Mouse (Mus musculus) lung, embryonic 16.5 days (tissue): ENCODE measurements at regions not wholly inside any gene's neighbourhood (a gene's known extent, or its start where the extent isn't known, plus 50 kb on each side); places are given as distances from the start of the nearest gene placed in this dataset.
A peak's percentile ranks its signal among the peaks of the same experiment; 100 is the strongest.

Experiments used
- ATAC-seq: fragments of 200-750 bp; cut with Nextera tagmentation; 2 replicates; pipeline ENCODE4 v1.8.0; 2017; ENCODE audit warnings: low read depth, mild to moderate bottlenecking, moderate library complexity
- H3K27ac ChIP-seq: fragments of 300-500 bp; sonication (generic); 2 replicates; pipeline ENCODE4 v1.5.1; 2014; ENCODE audit warnings: mild to moderate bottlenecking, control low read depth, low read length
- H3K27me3 ChIP-seq: fragments of 300-500 bp; sonication (generic); 2 replicates; pipeline ENCODE4 v1.6.1; 2014; ENCODE audit warnings: low read depth, low read length, mixed read lengths; ENCODE audit not compliant: control insufficient read depth, insufficient read depth
- H3K36me3 ChIP-seq: fragments of 300-500 bp; sonication (generic); 2 replicates; pipeline ENCODE4 v1.6.1; 2014; ENCODE audit warnings: low read length; ENCODE audit not compliant: control insufficient read depth, insufficient read depth
- H3K4me1 ChIP-seq: fragments of 300-500 bp; sonication (generic); replicated peaks from 2 replicates; pipeline ENCODE4 v1.6.1; 2014; ENCODE audit warnings: low read length, mixed read lengths; ENCODE audit not compliant: control insufficient read depth, insufficient read depth
- H3K4me2 ChIP-seq: fragments of 300-500 bp; sonication (generic); 2 replicates; pipeline ENCODE4 v1.6.1; 2014; ENCODE audit warnings: low read depth, low read length, control low read depth
- H3K4me3 ChIP-seq: fragments of 300-500 bp; sonication (generic); 2 replicates; pipeline ENCODE4 v1.5.1; 2014; ENCODE audit warnings: mild to moderate bottlenecking, low read length, control low read depth
- H3K9ac ChIP-seq: fragments of 300-500 bp; sonication (generic); 2 replicates; pipeline ENCODE4 v1.6.1; 2014; ENCODE audit warnings: low read length, control low read depth
- H3K9me3 ChIP-seq: fragments of 300-500 bp; sonication (generic); 2 replicates; pipeline ENCODE4 v1.6.1; 2016; ENCODE audit warnings: low read length; ENCODE audit not compliant: control insufficient read depth
- WGBS: fragments of 180-500 bp; shearing (Covaris S2); extraction: QIAGEN DNeasy Blood & Tissue Kit; methylation state at CpG from one replicate; pipeline ENCODE4 v1.1.7; 2014; 5-methylcytosine and 5-hydroxymethylcytosine counted together

GRCm38 (mm10) chr6:93061741-93062140, 118.4 kb upstream of the Adamts9 start:
- Histone ChIP-seq H3K27ac (no peak overlapping the region), H3K4me3 (no peak overlapping the region), H3K9me3 (no peaks in the 10 kb centered on the region), H3K4me2 (no peak overlapping the region), H3K27me3 (no peaks in the 10 kb centered on the region), H3K36me3 (no peaks in the 10 kb centered on the region), H3K9ac (no peak overlapping the region), H3K4me1 (peaks cover 23% of the 10 kb centered on the region)
- ATAC-seq, result no peak
- 74% methylated on average over 3 of the region's 3 CpGs for WGBS

DNA sequence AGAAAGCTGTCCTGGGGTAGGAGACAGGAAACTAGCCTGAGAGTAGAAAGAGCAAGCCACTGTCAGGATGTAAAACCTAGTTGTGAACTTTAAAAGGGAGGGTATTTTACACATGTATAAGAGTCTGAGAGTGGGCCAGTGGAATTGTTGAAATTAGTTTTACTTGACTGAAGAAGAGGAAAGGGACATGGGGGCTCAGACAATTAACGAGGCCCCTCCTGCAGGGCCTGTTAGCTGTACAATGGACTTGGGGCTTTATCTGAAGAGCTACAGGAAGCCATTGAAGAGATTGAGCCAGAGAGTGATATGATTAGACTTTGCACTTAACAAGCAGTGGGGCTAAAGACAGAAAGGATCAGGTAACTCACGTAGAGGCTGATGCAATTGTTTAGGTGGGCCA, 102.2 kb upstream of the Adamts9 start:
- 66% methylated on average over 2 of the region's 2 CpGs for WGBS
- Histone ChIP-seq H3K9me3 (no peaks in the 10 kb centered on the region), H3K4me1 (no peaks in the 10 kb centered on the region), H3K27me3 (no peaks in the 10 kb centered on the region), H3K4me3 (no peak overlapping the region), H3K36me3 (no peaks in the 10 kb centered on the region), H3K4me2 (no peak overlapping the region), H3K9ac (no peak overlapping the region), H3K27ac (no peak overlapping the region)
- no peak for ATAC-seq

GRCm38 (mm10) chr6:93041041-93041440, 97.7 kb upstream of the Adamts9 start:
- Histone ChIP-seq H3K4me2 (no peak overlapping the region), H3K27ac (no peak overlapping the region), H3K4me1 (no peaks in the 10 kb centered on the region), H3K27me3 (no peaks in the 10 kb centered on the region), H3K4me3 (no peak overlapping the region), H3K36me3 (no peaks in the 10 kb centered on the region), H3K9me3 (0 out of 2 replicates have a peak, but pooled peaks cover 3% of the 10 kb centered on the region), H3K9ac (no peak overlapping the region)
- ATAC-seq, result no peak
- 59% methylated on average over 3 of the region's 3 CpGs for WGBS

- H3K27ac ChIP-seq, result no peak overlapping the region
- H3K4me1 ChIP-seq, result no peaks in the 10 kb centered on the region
- H3K9ac ChIP-seq, result no peak overlapping the region
- H3K4me3 ChIP-seq, result no peak overlapping the region
- H3K4me2 ChIP-seq, result no peak overlapping the region
- no peaks in the 10 kb centered on the region for H3K36me3 ChIP-seq
- no peaks in the 10 kb centered on the region for H3K9me3 ChIP-seq
- WGBS, result 79% methylated on average over 1 of the region's 1 CpGs
- ATAC-seq, result no peak
- H3K27me3 ChIP-seq, result no peaks in the 10 kb centered on the region
Measured at GRCm38 (mm10) chr6:93031812-93032330, 88.6 kb upstream of the Adamts9 start.

DNA sequence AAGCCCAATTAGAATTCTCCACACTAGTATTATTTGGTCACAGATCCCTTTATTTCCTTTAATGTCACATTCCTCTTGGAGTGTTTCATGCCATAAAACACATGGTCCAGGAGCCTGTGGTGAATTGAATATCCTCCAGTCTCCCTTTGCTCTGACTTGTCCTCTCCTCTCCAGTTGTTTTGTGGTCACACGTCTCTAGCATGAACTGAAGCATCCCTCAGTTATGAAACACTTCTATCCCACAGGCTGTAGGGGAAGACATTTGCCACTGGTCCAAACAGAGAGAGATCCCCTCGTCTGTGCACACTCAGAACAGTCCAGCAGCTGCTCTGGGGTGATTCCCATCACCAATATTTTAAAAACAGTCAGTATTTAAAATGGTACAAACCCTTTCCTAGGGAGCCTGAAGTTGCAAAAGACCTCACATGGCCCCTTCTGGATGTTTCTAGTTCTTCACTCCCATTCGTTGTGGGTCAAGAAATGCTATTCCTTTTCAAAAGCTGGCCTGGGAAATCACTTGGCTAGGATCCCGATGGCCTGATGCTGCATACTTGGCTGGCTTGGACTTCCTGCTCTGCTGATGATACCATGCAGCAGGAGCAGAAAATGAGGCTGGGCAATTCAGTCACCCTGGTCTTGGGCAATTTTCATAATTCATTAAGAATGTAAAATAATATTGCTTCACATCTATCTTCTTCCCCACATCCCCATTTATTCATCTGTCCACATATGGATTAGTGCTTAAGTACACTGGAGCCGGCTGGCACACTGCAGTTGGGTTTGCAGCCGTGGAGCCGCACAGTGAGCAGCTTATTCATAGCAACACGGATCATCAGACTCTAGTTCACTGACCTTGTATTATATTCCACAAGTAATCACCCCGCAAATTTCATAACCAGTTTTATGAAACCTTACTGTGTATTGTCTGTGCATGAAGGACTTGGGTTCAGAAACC, 83.1 kb upstream of the Adamts9 start:
- Histone ChIP-seq H3K9me3 (no peaks in the 10 kb centered on the region), H3K9ac (no peak overlapping the region), H3K36me3 (no peaks in the 10 kb centered on the region), H3K27me3 (no peaks in the 10 kb centered on the region), H3K4me1 (peaks cover 3% of the 10 kb centered on the region; the same call in 1 of the 2 replicates), H3K4me3 (no peak overlapping the region), H3K4me2 (peak overlapping the region; percentile 8; the same call in 1 of the 2 replicates), H3K27ac (peak overlapping the region; percentile 76)
- WGBS, result 41% methylated on average over 9 of the region's 9 CpGs
- peak; percentile 95 for ATAC-seq

- Histone ChIP-seq H3K36me3 (no peaks in the 10 kb centered on the region), H3K4me3 (no peak overlapping the region), H3K9ac (no peak overlapping the region), H3K4me2 (no peak overlapping the region), H3K27me3 (no peaks in the 10 kb centered on the region), H3K9me3 (no peaks in the 10 kb centered on the region), H3K4me1 (peaks cover 20% of the 10 kb centered on the region), H3K27ac (peak overlapping the region; percentile 71)
- peak; percentile 88 for ATAC-seq
- WGBS, result 44% methylated on average over 1 of the region's 1 CpGs
Measured at GRCm38 (mm10) chr6:93014534-93014933, 71.2 kb upstream of the Adamts9 start.

- Histone ChIP-seq H3K4me3 (no peak overlapping the region), H3K4me1 (peaks cover 20% of the 10 kb centered on the region), H3K27ac (no peak overlapping the region), H3K27me3 (no peaks in the 10 kb centered on the region), H3K9ac (no peak overlapping the region), H3K4me2 (no peak overlapping the region), H3K36me3 (no peaks in the 10 kb centered on the region), H3K9me3 (no peaks in the 10 kb centered on the region)
- 74% methylated on average over 5 of the region's 5 CpGs for WGBS
- no peak for ATAC-seq
Measured at GRCm38 (mm10) chr6:93011906-93012305, 68.6 kb upstream of the Adamts9 start.

DNA sequence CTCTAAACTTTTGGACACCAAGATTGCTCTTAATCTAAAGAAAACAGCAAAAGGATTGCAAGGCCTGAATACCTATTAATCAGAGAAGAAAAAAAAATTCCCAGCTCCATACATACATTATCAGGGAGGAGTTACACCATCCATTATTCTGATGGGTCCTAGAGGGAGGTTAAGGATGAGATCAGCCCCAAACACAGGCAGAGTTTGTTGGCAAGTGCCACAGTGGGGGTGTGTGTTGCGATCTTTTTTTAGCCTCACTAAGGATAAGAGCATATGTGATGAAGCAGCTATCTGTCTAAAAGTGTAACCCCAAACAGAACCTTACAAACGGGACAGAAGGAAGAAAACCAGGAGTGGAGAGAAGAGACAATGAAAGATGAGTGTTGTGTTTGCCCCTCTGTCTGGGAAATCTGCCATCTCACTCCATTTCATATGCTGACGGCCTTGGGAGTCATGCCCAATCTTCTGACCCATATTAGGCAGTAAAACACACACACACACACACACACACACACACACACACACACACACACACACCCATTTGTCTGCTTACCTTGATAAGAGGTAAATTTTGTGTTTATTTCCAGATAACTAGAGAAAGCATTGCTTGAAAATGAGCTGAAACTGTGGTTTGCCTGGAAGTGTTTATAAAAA, 61.4 kb upstream of the Adamts9 start:
- Histone ChIP-seq H3K4me3 (no peak overlapping the region), H3K9ac (no peak overlapping the region), H3K27me3 (no peaks in the 10 kb centered on the region), H3K36me3 (no peaks in the 10 kb centered on the region), H3K4me2 (no peak overlapping the region), H3K9me3 (no peaks in the 10 kb centered on the region), H3K4me1 (peaks cover 3% of the 10 kb centered on the region; the same call in 1 of the 2 replicates), H3K27ac (no peak overlapping the region)
- 32% methylated on average over 3 of the region's 3 CpGs for WGBS
- peak; percentile 76 for ATAC-seq

DNA sequence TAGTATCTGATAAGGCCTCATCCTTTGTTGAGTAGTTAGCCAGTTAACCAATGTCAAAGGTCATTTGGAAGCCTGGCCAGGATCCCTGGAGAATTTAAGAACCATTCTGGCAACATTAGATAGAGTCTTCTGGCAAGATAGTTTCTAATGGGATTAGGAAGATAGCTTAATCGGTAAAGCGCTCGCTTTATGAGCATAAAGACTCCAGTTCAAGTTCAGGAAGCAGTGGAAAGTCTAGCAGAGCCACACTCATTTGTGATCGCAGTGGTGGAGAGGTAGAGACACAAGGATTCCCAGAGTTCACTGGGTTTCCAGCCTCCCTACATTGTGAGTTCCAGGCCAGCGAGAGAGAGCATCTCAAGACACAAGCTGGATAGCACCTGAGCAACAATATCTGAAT, 60.5 kb upstream of the Adamts9 start:
- H3K9ac ChIP-seq, result no peak overlapping the region
- no peaks in the 10 kb centered on the region for H3K9me3 ChIP-seq
- no peaks in the 10 kb centered on the region for H3K36me3 ChIP-seq
- ATAC-seq, result no peak
- 97% methylated on average over 5 of the region's 5 CpGs for WGBS
- H3K4me2 ChIP-seq, result no peak overlapping the region
- no peak overlapping the region for H3K4me3 ChIP-seq
- no peaks in the 10 kb centered on the region for H3K27me3 ChIP-seq
- H3K27ac ChIP-seq, result no peak overlapping the region
- H3K4me1 ChIP-seq, result peaks cover 3% of the 10 kb centered on the region; the same call in 1 of the 2 replicates
